11 mouse cellular contexts compared by ENCODE assay signal in the genomic region with DNA sequence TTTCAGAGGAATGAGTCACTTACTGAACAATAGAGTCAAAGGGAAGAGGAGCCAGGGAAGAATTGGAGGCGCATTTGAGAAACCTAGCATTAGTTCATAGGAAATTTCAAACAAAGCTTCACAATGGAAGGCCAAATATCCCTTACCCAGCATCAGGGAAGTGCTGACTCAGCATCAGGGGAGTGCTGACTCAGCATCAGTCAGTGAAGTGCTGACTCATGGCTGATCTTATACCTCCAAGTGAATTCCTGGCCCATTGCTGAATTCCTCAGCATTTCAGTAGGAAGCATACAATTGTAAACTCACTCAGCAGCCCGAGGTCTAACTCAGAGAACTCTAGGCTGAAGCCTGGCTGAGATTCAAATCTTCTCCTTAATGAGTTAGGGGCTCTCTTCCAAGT.
A peak's percentile ranks its signal among the peaks of the same experiment; 100 is the strongest.
DNase-seq lines count a peak whose midpoint lies in the region; ATAC-seq and TF ChIP-seq lines count a peak whose summit lies in the region.
"Had no signal": no experiment of that assay in that cellular context is flagged by ENCODE, and none has a peak within 500 bp of the region (broad histone marks: within the 10 kb centered on the region; RNA-seq: fewer than 3 reads in every experiment).

No protein-coding gene starts in this region.

- H3K4me3 ChIP-seq in embryonic facial prominence, embryonic 14.5 days (ENCODE audit: low read depth, low read length) = no peak overlapping the region
- no peak overlapping the region for H3K4me3 ChIP-seq in embryonic facial prominence, embryonic 10.5 days
- no peak overlapping the region for H3K4me3 ChIP-seq in liver, embryonic 12.5 days
- H3K4me3 ChIP-seq in olfactory bulb, adult 2 months (ENCODE audit: insufficient read depth, low read depth, low read length) = no peak overlapping the region

- peak; percentile 31 for DNase-seq in embryonic facial prominence, embryonic 14.5 days (ENCODE audit: low spot score)
- no peak for DNase-seq in embryonic facial prominence, embryonic 10.5 days (ENCODE audit: low spot score)
- DNase-seq in liver = peak; percentile 40
- DNase-seq in brain, adult 2 months (ENCODE audit: low read depth, low spot score) = peak; percentile 71
- no peak for DNase-seq in layer of hippocampus, adult 11-12 months (ENCODE audit: low spot score)
- no peak for DNase-seq in MN1 (ENCODE audit: low spot score)
- DNase-seq: cerebellum, postnatal 36 days; retina, postnatal 1 day had no signal

- no peak overlapping the region for H3K9ac ChIP-seq in embryonic facial prominence, embryonic 14.5 days (ENCODE audit: low read depth, low read length)
- no peak overlapping the region for H3K9ac ChIP-seq in liver, embryonic 12.5 days

- no peak overlapping the region for H3K27ac ChIP-seq in embryonic facial prominence, embryonic 14.5 days (replicated peaks; ENCODE audit: low read depth, low read length)
- H3K27ac ChIP-seq in embryonic facial prominence, embryonic 10.5 days (replicated peaks) = no peak overlapping the region
- no peak overlapping the region for H3K27ac ChIP-seq in liver, embryonic 12.5 days
- peak overlapping the region; percentile 9; the same call in 1 of the 2 replicates for H3K27ac ChIP-seq in olfactory bulb, adult 2 months (ENCODE audit: insufficient read depth, low read depth, low read length)

- no peak overlapping the region for H3K4me2 ChIP-seq in embryonic facial prominence, embryonic 14.5 days (ENCODE audit: low read depth, low read length)
- H3K4me2 ChIP-seq in liver, embryonic 12.5 days = no peak overlapping the region

- 51% methylated on average over 2 of the region's 2 CpGs for WGBS in embryonic facial prominence, embryonic 14.5 days
- WGBS in embryonic facial prominence, embryonic 10.5 days = 83% methylated on average over 2 of the region's 2 CpGs
- WGBS in liver, embryonic 12.5 days (ENCODE audit: insufficient replicate concordance) = 61% methylated on average over 2 of the region's 2 CpGs
- WGBS in olfactory bulb, adult 2 months = 22% methylated on average over 2 of the region's 2 CpGs

- H3K9me3 ChIP-seq in embryonic facial prominence, embryonic 14.5 days (ENCODE audit: control insufficient read depth, low read length) = no peaks in the 10 kb centered on the region
- no peaks in the 10 kb centered on the region for H3K9me3 ChIP-seq in embryonic facial prominence, embryonic 10.5 days
- no peaks in the 10 kb centered on the region for H3K9me3 ChIP-seq in liver, embryonic 12.5 days (replicated peaks)

- H3K27me3 ChIP-seq in embryonic facial prominence, embryonic 14.5 days (replicated peaks; ENCODE audit: control insufficient read depth, insufficient read depth, low read length) = no peaks in the 10 kb centered on the region
- H3K27me3 ChIP-seq in embryonic facial prominence, embryonic 10.5 days (replicated peaks; ENCODE audit: low read depth, poor library complexity, severe bottlenecking) = no peaks in the 10 kb centered on the region
- no peaks in the 10 kb centered on the region for H3K27me3 ChIP-seq in liver, embryonic 12.5 days (replicated peaks)

- no peak for ATAC-seq in embryonic facial prominence, embryonic 14.5 days (ENCODE audit: low read depth)
- ATAC-seq in liver, embryonic 12.5 days = no peak
- ATAC-seq: intestine, embryonic 16.5 days had no signal

- H3K4me1 ChIP-seq in embryonic facial prominence, embryonic 14.5 days (ENCODE audit: control insufficient read depth, insufficient read depth, low read length) = peaks cover 11% of the 10 kb centered on the region
- peaks cover 28% of the 10 kb centered on the region for H3K4me1 ChIP-seq in embryonic facial prominence, embryonic 10.5 days
- peaks cover 27% of the 10 kb centered on the region for H3K4me1 ChIP-seq in liver, embryonic 12.5 days
- H3K4me1 ChIP-seq in olfactory bulb, adult 2 months (ENCODE audit: control insufficient read depth, insufficient read depth, low read length) = peaks cover 11% of the 10 kb centered on the region

- TF ChIP-seq POLR2A in olfactory bulb, adult 2 months (IDR thresholded peaks at IDR 0.05; ENCODE audit: insufficient read depth, low read depth, low read length) = no peak

- H3K36me3 ChIP-seq in embryonic facial prominence, embryonic 14.5 days (ENCODE audit: control insufficient read depth, insufficient read depth, low read length) = no peaks in the 10 kb centered on the region
- no peaks in the 10 kb centered on the region for H3K36me3 ChIP-seq in embryonic facial prominence, embryonic 10.5 days (replicated peaks)
- no peaks in the 10 kb centered on the region for H3K36me3 ChIP-seq in liver, embryonic 12.5 days

- no peak for TF ChIP-seq CTCF in olfactory bulb, adult 2 months (IDR thresholded peaks at IDR 0.05; ENCODE audit: insufficient read depth, low read depth, low read length)

Comparison
In these comparisons a context has a peak if more than half of its experiments do, and no peak if none do; other contexts are left out.
1. DNase-seq: peak in embryonic facial prominence, embryonic 14.5 days (single experiment), liver (single experiment) and brain, adult 2 months (single experiment); none in embryonic facial prominence, embryonic 10.5 days (single experiment), layer of hippocampus, adult 11-12 months (single experiment) and MN1 (single experiment).